Mouse (Mus musculus) embryo, embryonic 11 days (tissue): ENCODE results near the gene Sp110.
"Not testable (repeated sequence)": the region's sequence is repeated elsewhere in the genome, so short reads cannot be mapped to it uniquely, and the experiment has no call there.

ENCODE experiments used
- DNase-seq: peaks from one replicate; pipeline ENCODE4 v3.0.0-alpha.2; 2015

Gene Sp110

GRCm38 (mm10) chr1:85598271-85599012 lies at the start of gene Sp110:
Sp110 (minus strand) TSS chr1:85598817.
- DNase-seq, result not testable (repeated sequence)

- not testable (repeated sequence) for DNase-seq
Measured at GRCm38 (mm10) chr1:85638144-85638543, 39.5 kb upstream of the Sp110 start.

GRCm38 (mm10) chr1:85636936-85637335 lies 38.3 kb upstream of the Sp110 start:
- not testable (repeated sequence) for DNase-seq

GRCm38 (mm10) chr1:85618689-85619088 lies 20.1 kb upstream of the Sp110 start:
- DNase-seq, result not testable (repeated sequence)

- not testable (repeated sequence) for DNase-seq
Measured at GRCm38 (mm10) chr1:85617161-85617560, 18.5 kb upstream of the Sp110 start.

- not testable (repeated sequence) for DNase-seq
Measured at GRCm38 (mm10) chr1:85615819-85616218, 17.2 kb upstream of the Sp110 start.

GRCm38 (mm10) chr1:85615096-85615495 lies 16.5 kb upstream of the Sp110 start:
- not testable (repeated sequence) for DNase-seq

- DNase-seq, result not testable (repeated sequence)
Measured at GRCm38 (mm10) chr1:85610581-85610980, 12.0 kb upstream of the Sp110 start.

GRCm38 (mm10) chr1:85608361-85608760 lies 9.7 kb upstream of the Sp110 start:
- DNase-seq, result not testable (repeated sequence)

GRCm38 (mm10) chr1:85604341-85604740 lies 5.7 kb upstream of the Sp110 start:
- not testable (repeated sequence) for DNase-seq

- DNase-seq, result not testable (repeated sequence)
Measured at GRCm38 (mm10) chr1:85600794-85601193, 2.2 kb upstream of the Sp110 start.

GRCm38 (mm10) chr1:85600078-85600477 lies 1.5 kb upstream of the Sp110 start, which contains the start of gene Sp140:
Sp140 (plus strand) TSS chr1:85600378.
- not testable (repeated sequence) for DNase-seq

- not testable (repeated sequence) for DNase-seq
Measured at GRCm38 (mm10) chr1:85592526-85592925, 6.1 kb downstream of the Sp110 start.

GRCm38 (mm10) chr1:85588697-85589096 lies 9.9 kb downstream of the Sp110 start:
- DNase-seq, result not testable (repeated sequence)

- DNase-seq, result not testable (repeated sequence)
Measured at GRCm38 (mm10) chr1:85581518-85581917, 17.1 kb downstream of the Sp110 start.

GRCm38 (mm10) chr1:85580578-85580977 lies 18.0 kb downstream of the Sp110 start:
- DNase-seq, result not testable (repeated sequence)

- DNase-seq, result not testable (repeated sequence)
Measured at GRCm38 (mm10) chr1:85580148-85580534, 18.5 kb downstream of the Sp110 start.

GRCm38 (mm10) chr1:85579199-85580147 lies 19.1 kb downstream of the Sp110 start:
- not testable (repeated sequence) for DNase-seq

GRCm38 (mm10) chr1:85578372-85579010 lies 20.1 kb downstream of the Sp110 start:
- not testable (repeated sequence) for DNase-seq

GRCm38 (mm10) chr1:85575376-85575775 lies 23.2 kb downstream of the Sp110 start, which contains the start of gene G530012D18Rik:
G530012D18Rik (plus strand) TSS chr1:85575676.
- DNase-seq, result not testable (repeated sequence)

- DNase-seq, result not testable (repeated sequence)
Measured at GRCm38 (mm10) chr1:85573554-85573953, 25.1 kb downstream of the Sp110 start.

- DNase-seq, result not testable (repeated sequence)
Measured at GRCm38 (mm10) chr1:85555261-85555660, 43.4 kb downstream of the Sp110 start.

- DNase-seq, result not testable (repeated sequence)
Measured at GRCm38 (mm10) chr1:85546442-85546841, 52.2 kb downstream of the Sp110 start.
